Mouse (Mus musculus): Measurements from ENCODE around the gene Vat1.
"Not testable (repeated sequence)": the region's sequence is repeated elsewhere in the genome, so short reads cannot be mapped to it uniquely, and the experiment has no call there.

Gene Vat1

GRCm38 (mm10) chr11:101465869-101466551, at the start of gene Vat1:
TSS of gene Vat1 (minus strand) at chr11:101466230.
- DNase-seq (ENCODE audit: low read depth) = peak; percentile 71

- DNase-seq (ENCODE audit: low read depth) = no peak
Measured at GRCm38 (mm10) chr11:101507090-101507489, 41.1 kb upstream of the Vat1 start.

- no peak for DNase-seq (ENCODE audit: low read depth)
Measured at GRCm38 (mm10) chr11:101506269-101506780, 40.3 kb upstream of the Vat1 start.

GRCm38 (mm10) chr11:101486126-101486525, 20.1 kb upstream of the Vat1 start:
- DNase-seq (ENCODE audit: low read depth) = no peak

- no peak for DNase-seq (ENCODE audit: low read depth)
Measured at GRCm38 (mm10) chr11:101485509-101486028, 19.5 kb upstream of the Vat1 start.

GRCm38 (mm10) chr11:101484814-101485213, 18.8 kb upstream of the Vat1 start:
- no peak for DNase-seq (ENCODE audit: low read depth)

- no peak for DNase-seq (ENCODE audit: low read depth)
Measured at GRCm38 (mm10) chr11:101484245-101484644, 18.2 kb upstream of the Vat1 start.

- no peak for DNase-seq (ENCODE audit: low read depth)
Measured at GRCm38 (mm10) chr11:101483804-101484203, 17.8 kb upstream of the Vat1 start.

GRCm38 (mm10) chr11:101480912-101481311, 14.9 kb upstream of the Vat1 start:
- no peak for DNase-seq (ENCODE audit: low read depth)

- no peak for DNase-seq (ENCODE audit: low read depth)
Measured at GRCm38 (mm10) chr11:101479171-101479635, 13.2 kb upstream of the Vat1 start.

- DNase-seq (ENCODE audit: low read depth) = no peak
Measured at GRCm38 (mm10) chr11:101477552-101478211, 11.7 kb upstream of the Vat1 start.

- DNase-seq (ENCODE audit: low read depth) = no peak
Measured at GRCm38 (mm10) chr11:101477194-101477551, 11.1 kb upstream of the Vat1 start.

GRCm38 (mm10) chr11:101476361-101476760, 10.3 kb upstream of the Vat1 start:
- not testable (repeated sequence) for DNase-seq (ENCODE audit: low read depth)

GRCm38 (mm10) chr11:101474298-101474697, 8.3 kb upstream of the Vat1 start:
- no peak for DNase-seq (ENCODE audit: low read depth)

- not testable (repeated sequence) for DNase-seq (ENCODE audit: low read depth)
Measured at GRCm38 (mm10) chr11:101473686-101474085, 7.7 kb upstream of the Vat1 start.

- DNase-seq (ENCODE audit: low read depth) = no peak
Measured at GRCm38 (mm10) chr11:101472336-101472735, 6.3 kb upstream of the Vat1 start.

- DNase-seq (ENCODE audit: low read depth) = no peak
Measured at GRCm38 (mm10) chr11:101471926-101472325, 5.9 kb upstream of the Vat1 start.

GRCm38 (mm10) chr11:101470206-101470605, 4.2 kb upstream of the Vat1 start:
- DNase-seq (ENCODE audit: low read depth) = no peak

- DNase-seq (ENCODE audit: low read depth) = no peak
Measured at GRCm38 (mm10) chr11:101469155-101469554, 3.1 kb upstream of the Vat1 start.

- peak; percentile 37 for DNase-seq (ENCODE audit: low read depth)
Measured at GRCm38 (mm10) chr11:101468731-101469130, 2.7 kb upstream of the Vat1 start.

GRCm38 (mm10) chr11:101468263-101468688, 2.2 kb upstream of the Vat1 start:
- DNase-seq (ENCODE audit: low read depth) = no peak

- DNase-seq (ENCODE audit: low read depth) = peak; percentile 79
Measured at GRCm38 (mm10) chr11:101467477-101468262, 1.6 kb upstream of the Vat1 start.

Data from naive thymus-derived CD4-positive, alpha-beta T cell, adult 2 months (primary cell).